ENCODE assay signal across 29 mouse cellular contexts in genomic region chr16:18033289-18033688, GRCm38 (mm10). TPM values are rescaled to one million over a fixed set of nuclear protein-coding genes. Genes with fewer than 3 reads are reported as not detected.
DNase-seq lines count a peak whose midpoint lies in the region; ATAC-seq lines count a peak whose summit lies in the region.
"Had no signal": no experiment of that assay in that cellular context is flagged by ENCODE, and none has a peak within 500 bp of the region (broad histone marks: within the 10 kb centered on the region; RNA-seq: fewer than 3 reads in every experiment).

No protein-coding gene starts in this region.

- no peaks in the 10 kb centered on the region for H3K4me1 ChIP-seq in intestine, embryonic 16.5 days (ENCODE audit: control insufficient read depth, insufficient read depth, low read length)
- H3K4me1 ChIP-seq: embryonic facial prominence, embryonic 13.5 days; forebrain, embryonic 10.5 days; forebrain, embryonic 12.5 days had no signal

- ATAC-seq in frontal cortex, adult (ENCODE audit: low TSS enrichment), result peak; percentile 69; the same call in 1 of the 2 replicates
- ATAC-seq in intestine, embryonic 16.5 days, result no peak
- ATAC-seq: activated CD4-positive, CD25-positive, alpha-beta regulatory T cell, adult 4 months; CD4-positive, CD25-positive, alpha-beta regulatory T cell, adult 4 months; forebrain, embryonic 14.5 days; forebrain, embryonic 16.5 days; Patski had no signal

- H3K27ac ChIP-seq in intestine, embryonic 16.5 days (ENCODE audit: low read length), result no peak overlapping the region
- H3K27ac ChIP-seq: embryonic facial prominence, embryonic 13.5 days; embryonic facial prominence, embryonic 15.5 days; forebrain, embryonic 10.5 days; forebrain, embryonic 12.5 days had no signal

- WGBS in intestine, embryonic 16.5 days, result 72% methylated on average over 4 of the region's 4 CpGs

- H3K4me3 ChIP-seq in intestine, embryonic 16.5 days (ENCODE audit: low read length), result no peak overlapping the region
- H3K4me3 ChIP-seq: embryonic facial prominence, embryonic 13.5 days; embryonic facial prominence, embryonic 15.5 days; erythroblast, embryonic 14.5 days; forebrain, embryonic 10.5 days; forebrain, embryonic 12.5 days had no signal

- H3K9me3 ChIP-seq in intestine, embryonic 16.5 days (ENCODE audit: control insufficient read depth, low read length), result no peaks in the 10 kb centered on the region
- H3K9me3 ChIP-seq: embryonic facial prominence, embryonic 13.5 days; embryonic facial prominence, embryonic 15.5 days; forebrain, embryonic 10.5 days; forebrain, embryonic 12.5 days had no signal

- no peak overlapping the region for H3K4me2 ChIP-seq in intestine, embryonic 16.5 days (ENCODE audit: low read depth, low read length)
- H3K4me2 ChIP-seq: embryonic facial prominence, embryonic 13.5 days; embryonic facial prominence, embryonic 15.5 days; forebrain, embryonic 12.5 days had no signal

- H3K36me3 ChIP-seq in intestine, embryonic 16.5 days (ENCODE audit: control insufficient read depth, insufficient read depth, low read length), result no peaks in the 10 kb centered on the region
- H3K36me3 ChIP-seq: embryonic facial prominence, embryonic 13.5 days; embryonic facial prominence, embryonic 15.5 days; forebrain, embryonic 10.5 days; forebrain, embryonic 12.5 days; G1E had no signal

- no peak overlapping the region for H3K9ac ChIP-seq in intestine, embryonic 16.5 days (ENCODE audit: low read depth, low read length)
- H3K9ac ChIP-seq: embryonic facial prominence, embryonic 13.5 days; embryonic facial prominence, embryonic 15.5 days; forebrain, embryonic 12.5 days had no signal

- DNase-seq in frontal cortex, postnatal 10 days (ENCODE audit: low spot score in 2 of 2), result no peak
- DNase-seq in right cerebral cortex, adult 18-20 months, result peak; percentile 35
- DNase-seq in right cerebral cortex, postnatal 14 days, result no peak
- DNase-seq: adrenal gland, adult 8-10 months; adrenal gland, postnatal 14 days; adrenal gland, postnatal 36 days; B cell, adult 2 months; cerebellum, adult 11 months; cerebellum, adult 18-20 months; cerebellum, adult 8-10 months; cerebellum, adult 9-11 months; cerebellum, postnatal 14 days; cerebellum, postnatal 36 days; embryo, embryonic 11 days had no signal

- no peaks in the 10 kb centered on the region for H3K27me3 ChIP-seq in intestine, embryonic 16.5 days (replicated peaks; ENCODE audit: control insufficient read depth, insufficient read depth, low read length)

RNA-seq across cellular contexts. Expression of gene Dgcr6, which starts 19.4 kb away (rescaled TPM):
- 77.0 and 77.1 TPM in 2 replicates for polyA plus RNA-seq in intestine, embryonic 16.5 days (2015; fragmentation: Nextera tagmentation; extraction: Ambion mirVana)

RNA-seq across cellular contexts. Expression of gene Vpreb2, which starts 53.1 kb away (rescaled TPM):
- polyA plus RNA-seq in intestine, embryonic 16.5 days (2015; fragmentation: Nextera tagmentation; extraction: Ambion mirVana), result 0.29 TPM in 1 of 2 replicates, not detected in the other
- polyA plus RNA-seq: activated CD4-positive, CD25-positive, alpha-beta regulatory T cell, adult 4 months; brain, embryonic 14.5 days; CD4-positive, CD25-positive, alpha-beta regulatory T cell, adult 4 months; embryonic facial prominence, embryonic 11.5 days; embryonic facial prominence, embryonic 13.5 days; embryonic facial prominence, embryonic 15.5 days; erythroblast, embryonic 14.5 days; forebrain, embryonic 10.5 days; forebrain, embryonic 12.5 days; forebrain, embryonic 14.5 days; forebrain, embryonic 16.5 days; G1E had no signal

RNA-seq across cellular contexts. Expression of gene Prodh, which starts 56.7 kb away (rescaled TPM):
- polyA plus RNA-seq in intestine, embryonic 16.5 days (2015; fragmentation: Nextera tagmentation; extraction: Ambion mirVana), result 20.1 and 24.4 TPM in 2 replicates
